Mouse (Mus musculus): ENCODE results near the gene Spag6. TPM values are rescaled to one million over a fixed set of nuclear protein-coding genes. Genes with fewer than 3 reads are reported as not detected.

The Spag6 gene
- polyA plus RNA-seq, 1 experiment from 2014 or later, result not detected

- 73% methylated on average over 2 of the region's 2 CpGs for WGBS (ENCODE audit: insufficient replicate concordance)
- no peaks in the 10 kb centered on the region for H3K9me3 ChIP-seq (ENCODE audit: low read length)
- no peak for ATAC-seq
Observed at GRCm38 (mm10) chr2:18713071-18713470, 19.2 kb downstream of the Spag6 start.

GRCm38 (mm10) chr2:18714337-18714736, 20.5 kb downstream of the Spag6 start:
- Histone ChIP-seq H3K9me3 (ENCODE audit: low read length) (no peaks in the 10 kb centered on the region), H3K27ac (ENCODE audit: low read depth) (no peak overlapping the region), H3K36me3 (replicated peaks; ENCODE audit: insufficient read depth, low read length) (no peaks in the 10 kb centered on the region), H3K4me3 (ENCODE audit: low read depth, low read length) (no peak overlapping the region), H3K4me1 (ENCODE audit: insufficient read depth) (no peaks in the 10 kb centered on the region), H3K27me3 (ENCODE audit: insufficient read depth, low read length) (no peaks in the 10 kb centered on the region), H3K4me2 (ENCODE audit: low read depth, low read length) (no peak overlapping the region), H3K9ac (replicated peaks) (no peak overlapping the region)
- WGBS (ENCODE audit: insufficient replicate concordance), result 57% methylated on average over 3 of the region's 3 CpGs
- TF ChIP-seq CTCF (IDR thresholded peaks at IDR 0.05; ENCODE audit: low read depth) (peak; percentile 6; the same call in 1 of the 2 replicates), EP300 (IDR thresholded peaks at IDR 0.05; ENCODE audit: low read depth) (no peak)
- DNase-seq, result no peak
- ATAC-seq, result no peak

More at GRCm38 (mm10) chr2:18713071-18713470, 19.2 kb downstream of the Spag6 start:
- no peak overlapping the region for H3K9ac ChIP-seq (replicated peaks)
- no peak overlapping the region for H3K4me2 ChIP-seq (ENCODE audit: low read depth, low read length)
- H3K36me3 ChIP-seq (replicated peaks; ENCODE audit: insufficient read depth, low read length), result no peaks in the 10 kb centered on the region
- H3K4me1 ChIP-seq (ENCODE audit: insufficient read depth), result no peaks in the 10 kb centered on the region
- H3K4me3 ChIP-seq (ENCODE audit: low read depth, low read length), result no peak overlapping the region
- H3K27me3 ChIP-seq (ENCODE audit: insufficient read depth, low read length), result no peaks in the 10 kb centered on the region
- no peak overlapping the region for H3K27ac ChIP-seq (ENCODE audit: low read depth)
- no peak for DNase-seq
- TF ChIP-seq EP300 (IDR thresholded peaks at IDR 0.05; ENCODE audit: low read depth) (no peak), CTCF (IDR thresholded peaks at IDR 0.05; ENCODE audit: low read depth) (no peak)

- 76% methylated on average over 4 of the region's 4 CpGs for WGBS (ENCODE audit: insufficient replicate concordance)
- H3K36me3 ChIP-seq (replicated peaks; ENCODE audit: insufficient read depth, low read length), result no peaks in the 10 kb centered on the region
- no peaks in the 10 kb centered on the region for H3K27me3 ChIP-seq (ENCODE audit: insufficient read depth, low read length)
- no peak for ATAC-seq
- no peak overlapping the region for H3K4me3 ChIP-seq (ENCODE audit: low read depth, low read length)
- H3K27ac ChIP-seq (ENCODE audit: low read depth), result no peak overlapping the region
- no peak overlapping the region for H3K4me2 ChIP-seq (ENCODE audit: low read depth, low read length)
- no peak for DNase-seq
- H3K4me1 ChIP-seq (ENCODE audit: insufficient read depth), result no peaks in the 10 kb centered on the region
- no peaks in the 10 kb centered on the region for H3K9me3 ChIP-seq (ENCODE audit: low read length)
- no peak overlapping the region for H3K9ac ChIP-seq (replicated peaks)
- TF ChIP-seq EP300 (IDR thresholded peaks at IDR 0.05; ENCODE audit: low read depth) (no peak), CTCF (IDR thresholded peaks at IDR 0.05; ENCODE audit: low read depth) (no peak)
Observed at GRCm38 (mm10) chr2:18718521-18718920, 24.7 kb downstream of the Spag6 start.

DNA sequence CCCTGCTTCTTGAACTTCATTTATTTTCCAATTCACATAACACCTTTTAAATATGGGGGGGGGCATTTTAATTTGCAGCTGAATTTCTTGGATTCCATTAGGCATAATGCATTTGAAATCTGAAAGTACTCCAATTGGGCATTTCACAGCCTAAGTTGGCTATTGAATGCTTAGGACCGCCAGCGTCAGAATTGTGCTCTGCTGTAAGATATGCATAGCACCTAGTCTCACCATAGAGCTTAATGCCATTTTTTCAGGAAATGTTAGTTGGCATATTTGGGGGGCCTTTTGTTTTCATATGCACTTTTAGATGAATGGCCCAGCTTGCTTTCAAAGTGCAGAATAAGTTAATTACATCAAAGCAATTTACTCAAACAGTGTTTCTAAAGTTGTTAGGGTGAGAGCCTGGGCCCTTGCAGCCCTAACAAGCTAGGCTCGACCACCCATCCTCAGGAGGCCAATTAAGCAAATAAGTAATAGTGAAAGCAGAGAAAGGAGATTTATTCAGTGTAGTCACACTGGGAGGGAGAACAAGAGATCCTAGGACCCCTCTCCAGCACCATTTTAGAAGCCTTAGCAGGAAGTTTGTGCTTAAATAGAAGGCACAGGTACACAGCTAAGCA, 28.5 kb downstream of the Spag6 start:
- H3K27ac ChIP-seq (ENCODE audit: low read depth), result no peak overlapping the region
- H3K36me3 ChIP-seq (replicated peaks; ENCODE audit: insufficient read depth, low read length), result no peaks in the 10 kb centered on the region
- no peak overlapping the region for H3K4me3 ChIP-seq (ENCODE audit: low read depth, low read length)
- no peaks in the 10 kb centered on the region for H3K9me3 ChIP-seq (ENCODE audit: low read length)
- H3K4me1 ChIP-seq (ENCODE audit: insufficient read depth), result no peaks in the 10 kb centered on the region
- no peaks in the 10 kb centered on the region for H3K27me3 ChIP-seq (ENCODE audit: insufficient read depth, low read length)
- H3K9ac ChIP-seq (replicated peaks), result no peak overlapping the region
- no peak for TF ChIP-seq EP300 (IDR thresholded peaks at IDR 0.05; ENCODE audit: low read depth)
- TF ChIP-seq CTCF (IDR thresholded peaks at IDR 0.05; ENCODE audit: low read depth), result no peak
- no peak for ATAC-seq
- WGBS (ENCODE audit: insufficient replicate concordance), result 60% methylated on average over 3 of the region's 3 CpGs
- no peak for DNase-seq
- H3K4me2 ChIP-seq (ENCODE audit: low read depth, low read length), result no peak overlapping the region

GRCm38 (mm10) chr2:18724462-18724861, 30.6 kb downstream of the Spag6 start:
- H3K36me3 ChIP-seq (replicated peaks; ENCODE audit: insufficient read depth, low read length), result no peaks in the 10 kb centered on the region
- TF ChIP-seq EP300 (IDR thresholded peaks at IDR 0.05; ENCODE audit: low read depth) (no peak), CTCF (IDR thresholded peaks at IDR 0.05; ENCODE audit: low read depth) (no peak)
- ATAC-seq (no peak), DNase-seq (no peak)
- H3K4me2 ChIP-seq (ENCODE audit: low read depth, low read length), result no peak overlapping the region
- WGBS (ENCODE audit: insufficient replicate concordance), result 54% methylated on average over 1 of the region's 1 CpGs
- H3K4me3 ChIP-seq (ENCODE audit: low read depth, low read length), result no peak overlapping the region
- no peak overlapping the region for H3K9ac ChIP-seq (replicated peaks)
- H3K4me1 ChIP-seq (ENCODE audit: insufficient read depth), result no peaks in the 10 kb centered on the region
- no peak overlapping the region for H3K27ac ChIP-seq (ENCODE audit: low read depth)
- no peaks in the 10 kb centered on the region for H3K9me3 ChIP-seq (ENCODE audit: low read length)
- no peaks in the 10 kb centered on the region for H3K27me3 ChIP-seq (ENCODE audit: insufficient read depth, low read length)

GRCm38 (mm10) chr2:18725880-18726279, 32.0 kb downstream of the Spag6 start:
- ATAC-seq, result no peak
- 65% methylated on average over 4 of the region's 4 CpGs for WGBS (ENCODE audit: insufficient replicate concordance)

More at GRCm38 (mm10) chr2:18725880-18726279, 32.0 kb downstream of the Spag6 start:
- Histone ChIP-seq H3K4me3 (ENCODE audit: low read depth, low read length) (no peak overlapping the region), H3K27ac (ENCODE audit: low read depth) (no peak overlapping the region), H3K9me3 (ENCODE audit: low read length) (no peaks in the 10 kb centered on the region), H3K27me3 (ENCODE audit: insufficient read depth, low read length) (no peaks in the 10 kb centered on the region), H3K4me2 (ENCODE audit: low read depth, low read length) (no peak overlapping the region), H3K4me1 (ENCODE audit: insufficient read depth) (no peaks in the 10 kb centered on the region), H3K36me3 (replicated peaks; ENCODE audit: insufficient read depth, low read length) (no peaks in the 10 kb centered on the region), H3K9ac (replicated peaks) (no peak overlapping the region)
- no peak for TF ChIP-seq EP300 (IDR thresholded peaks at IDR 0.05; ENCODE audit: low read depth)
- no peak for TF ChIP-seq CTCF (IDR thresholded peaks at IDR 0.05; ENCODE audit: low read depth)
- no peak for DNase-seq

Measured in liver, postnatal 0 days (tissue).